Mouse (Mus musculus): ENCODE results near the gene Zmynd12. TPM values are rescaled to one million over a fixed set of nuclear protein-coding genes. Genes with fewer than 3 reads are reported as not detected.

Gene Zmynd12
- polyA plus RNA-seq, 1 experiment from 2014 or later, result 0.09 TPM

DNA sequence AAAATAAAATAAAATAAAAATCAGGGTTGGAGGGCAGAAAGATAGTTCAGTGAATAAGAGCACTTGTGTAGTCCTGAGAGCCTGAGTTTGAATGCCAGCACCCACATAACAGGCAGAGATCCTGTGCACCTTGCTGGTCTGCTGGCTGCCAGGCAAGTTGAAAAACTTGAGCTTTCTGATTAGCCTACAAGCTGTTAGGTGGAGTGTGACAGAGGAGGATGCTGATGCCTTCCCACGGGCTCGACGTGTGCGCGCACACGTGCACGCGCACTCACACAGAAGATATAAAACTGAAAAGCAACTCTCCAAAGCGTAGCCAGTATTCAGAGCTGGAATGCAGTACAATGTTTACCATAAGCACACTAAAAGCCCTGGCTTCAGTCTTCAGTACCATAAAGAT, 49.9 kb downstream of the Zmynd12 start:
- Histone ChIP-seq H3K36me3 (replicated peaks) (no peaks in the 10 kb centered on the region), H3K27me3 (no peaks in the 10 kb centered on the region), H3K9me3 (replicated peaks) (no peaks in the 10 kb centered on the region), H3K4me2 (no peak overlapping the region), H3K4me3 (replicated peaks) (no peak overlapping the region), H3K9ac (no peak overlapping the region), H3K27ac (replicated peaks) (no peak overlapping the region), H3K4me1 (replicated peaks) (no peaks in the 10 kb centered on the region)
- ATAC-seq (ENCODE audit: insufficient read depth), result no peak
- 77% methylated on average over 9 of the region's 9 CpGs for WGBS (ENCODE audit: insufficient replicate concordance)

DNA sequence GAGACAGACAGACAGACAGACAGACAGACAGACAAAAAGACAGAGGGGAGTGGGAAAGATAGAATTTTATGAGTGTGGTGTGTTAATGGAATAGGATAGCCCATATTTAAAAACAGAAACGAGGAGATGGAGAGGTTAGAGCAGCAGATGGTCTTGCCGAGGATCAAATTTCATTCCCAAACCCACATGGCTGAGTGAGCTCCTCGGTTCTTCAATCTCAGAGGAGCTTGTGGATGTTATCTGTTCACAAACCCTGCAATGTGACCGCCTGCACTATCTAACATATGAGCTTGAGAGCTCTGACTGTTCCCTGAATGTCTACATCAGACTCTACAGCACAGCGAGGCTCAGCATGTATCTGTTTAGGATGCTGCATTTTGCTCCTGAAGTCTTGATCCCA, 50.5 kb downstream of the Zmynd12 start:
- Histone ChIP-seq H3K36me3 (replicated peaks) (no peaks in the 10 kb centered on the region), H3K4me1 (replicated peaks) (no peaks in the 10 kb centered on the region), H3K27me3 (no peaks in the 10 kb centered on the region), H3K27ac (replicated peaks) (no peak overlapping the region), H3K4me3 (replicated peaks) (no peak overlapping the region), H3K4me2 (no peak overlapping the region), H3K9me3 (replicated peaks) (no peaks in the 10 kb centered on the region), H3K9ac (no peak overlapping the region)
- ATAC-seq (ENCODE audit: insufficient read depth), result no peak
- 40% methylated on average over 5 of the region's 5 CpGs for WGBS (ENCODE audit: insufficient replicate concordance)

DNA sequence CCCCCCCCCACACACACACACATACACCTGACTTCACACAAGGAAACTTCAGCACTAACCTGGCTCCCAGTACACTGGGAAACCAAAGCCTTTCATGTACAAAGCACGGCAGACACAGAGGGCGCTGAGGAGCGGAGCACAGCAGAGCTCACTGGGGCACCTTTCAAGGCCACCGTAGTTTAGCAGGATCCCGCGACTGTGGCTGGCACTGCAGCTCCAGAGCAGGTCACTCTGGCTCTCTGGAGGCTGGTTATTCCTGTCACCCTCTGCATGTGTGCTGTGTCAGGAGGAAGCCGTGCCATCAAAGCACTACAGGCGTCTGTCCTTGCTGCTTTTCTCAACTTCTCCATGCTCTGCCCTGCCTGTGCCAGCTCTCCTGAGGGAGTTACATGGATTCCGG, 60.4 kb downstream of the Zmynd12 start:
- 46% methylated on average over 9 of the region's 9 CpGs for WGBS (ENCODE audit: insufficient replicate concordance)
- ATAC-seq (ENCODE audit: insufficient read depth), result no peak

DNA sequence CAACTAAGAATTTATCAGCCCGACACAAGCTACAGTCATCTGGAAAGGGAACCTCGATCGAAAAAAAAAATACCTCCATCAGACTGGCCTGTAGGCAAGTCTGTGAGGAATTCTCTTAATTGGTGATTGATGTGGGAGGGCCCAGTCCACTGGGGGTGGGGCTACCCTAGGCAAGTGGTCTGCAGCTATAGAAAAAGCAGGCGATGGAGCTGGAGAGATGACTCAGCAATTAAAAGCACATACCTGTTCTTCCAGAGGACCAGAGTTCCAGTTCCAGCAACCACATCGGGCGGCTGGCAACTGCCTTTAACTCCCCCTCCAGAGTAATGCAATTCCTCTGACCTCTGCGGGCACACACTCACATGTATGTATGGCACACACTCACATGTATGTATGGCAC, 62.3 kb downstream of the Zmynd12 start:
- no peak overlapping the region for H3K4me2 ChIP-seq
- H3K27me3 ChIP-seq, result peaks cover 9% of the 10 kb centered on the region; the same call in 1 of the 2 replicates
- WGBS (ENCODE audit: insufficient replicate concordance), result 59% methylated on average over 7 of the region's 7 CpGs
- no peaks in the 10 kb centered on the region for H3K4me1 ChIP-seq (replicated peaks)
- no peaks in the 10 kb centered on the region for H3K9me3 ChIP-seq (replicated peaks)
- no peaks in the 10 kb centered on the region for H3K36me3 ChIP-seq (replicated peaks)
- ATAC-seq (ENCODE audit: insufficient read depth), result no peak
- no peak overlapping the region for H3K4me3 ChIP-seq (replicated peaks)
- no peak overlapping the region for H3K9ac ChIP-seq
- no peak overlapping the region for H3K27ac ChIP-seq (replicated peaks)

More for the DNA sequence above, 60.4 kb downstream of the Zmynd12 start:
- Histone ChIP-seq H3K36me3 (replicated peaks) (no peaks in the 10 kb centered on the region), H3K4me3 (replicated peaks) (no peak overlapping the region), H3K27me3 (peaks cover 9% of the 10 kb centered on the region; the same call in 1 of the 2 replicates), H3K9ac (no peak overlapping the region), H3K27ac (replicated peaks) (no peak overlapping the region), H3K4me2 (no peak overlapping the region), H3K4me1 (replicated peaks) (no peaks in the 10 kb centered on the region), H3K9me3 (replicated peaks) (no peaks in the 10 kb centered on the region)

DNA sequence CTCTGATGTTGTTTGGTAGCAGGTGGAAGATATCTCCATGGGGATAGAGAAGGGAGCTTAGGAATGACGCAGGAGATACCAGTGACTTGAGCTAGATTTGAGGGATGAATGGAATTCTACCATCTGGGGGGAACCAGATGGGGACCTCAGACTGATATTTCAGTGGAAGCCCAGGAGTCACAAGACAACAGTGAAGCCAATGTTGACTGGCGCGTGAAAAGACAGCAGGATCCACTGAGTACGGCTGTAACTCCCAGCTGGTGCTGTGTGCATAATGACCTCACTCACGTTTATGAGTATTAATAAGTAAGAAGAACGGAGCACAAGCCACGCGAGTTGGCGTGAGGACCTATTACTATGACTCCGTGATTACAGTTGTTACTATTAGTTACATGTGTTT, 67.1 kb downstream of the Zmynd12 start:
- Histone ChIP-seq H3K27me3 (peaks cover 43% of the 10 kb centered on the region), H3K27ac (replicated peaks) (no peak overlapping the region), H3K4me3 (replicated peaks) (no peak overlapping the region), H3K36me3 (replicated peaks) (no peaks in the 10 kb centered on the region), H3K4me1 (replicated peaks) (no peaks in the 10 kb centered on the region), H3K9ac (no peak overlapping the region), H3K4me2 (no peak overlapping the region), H3K9me3 (replicated peaks) (no peaks in the 10 kb centered on the region)
- ATAC-seq (ENCODE audit: insufficient read depth), result no peak
- WGBS (ENCODE audit: insufficient replicate concordance), result 73% methylated on average over 10 of the region's 10 CpGs

DNA sequence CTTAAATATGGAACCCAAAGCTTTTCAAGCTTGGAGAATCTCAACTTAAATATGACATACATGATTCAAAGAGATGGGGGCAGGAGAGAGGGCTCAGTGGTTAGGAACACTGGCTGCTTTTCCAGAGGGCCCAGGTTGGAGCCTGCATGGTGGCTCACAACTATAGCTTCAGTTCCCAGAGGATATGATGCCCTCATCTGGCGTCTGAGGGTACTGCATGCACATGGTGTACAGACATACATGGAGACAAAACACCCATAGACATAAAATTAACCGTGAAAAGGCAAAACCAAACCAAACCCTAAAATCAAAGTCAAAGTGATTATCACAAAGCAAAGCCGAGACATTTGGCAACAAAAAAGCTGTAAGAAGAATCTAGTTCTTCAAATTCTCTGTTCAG, 68.2 kb downstream of the Zmynd12 start:
- Histone ChIP-seq H3K9ac (no peak overlapping the region), H3K27me3 (peaks cover 50% of the 10 kb centered on the region)
- WGBS (ENCODE audit: insufficient replicate concordance), result 48% methylated on average over 3 of the region's 3 CpGs

DNA sequence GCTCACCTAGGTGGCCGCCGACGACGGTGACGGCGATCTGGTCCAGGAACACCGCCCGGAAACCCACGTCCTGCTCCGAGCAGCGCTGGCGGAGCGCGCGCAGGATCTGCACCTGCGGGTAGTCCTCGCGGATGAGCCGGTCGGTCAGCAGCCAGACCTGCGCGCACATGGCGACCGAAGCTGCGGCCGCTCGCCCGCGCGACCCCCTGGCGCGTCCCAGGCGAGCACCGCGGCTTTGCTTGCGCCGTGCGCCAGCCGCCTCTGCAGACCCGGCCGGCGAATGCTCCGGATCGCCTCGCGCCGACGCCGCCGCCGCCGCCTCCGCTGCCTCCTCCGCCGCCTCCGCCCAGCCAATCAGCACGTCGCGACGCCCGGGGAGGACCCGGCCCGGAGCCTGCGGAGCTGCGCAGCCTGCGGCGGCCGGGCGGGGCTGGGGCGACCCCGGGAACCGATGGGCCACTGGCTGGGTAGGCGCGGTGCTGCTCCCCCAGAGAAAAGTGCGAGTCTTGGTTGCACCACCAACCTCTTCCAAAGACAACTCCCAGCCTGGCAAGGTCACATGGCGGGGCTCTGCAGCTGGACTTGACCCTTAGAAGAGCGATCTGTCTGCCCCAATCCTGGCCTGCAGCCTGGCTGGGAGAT, 69.8 kb downstream of the Zmynd12 start, which contains the start of gene Rimkla:
Gene Rimkla (minus strand): TSS at position 338 of the 642 bp plus-strand sequence.
- Histone ChIP-seq H3K9ac (no peak within 1 kb of the TSS), H3K27me3 (peaks cover 51% of the 10 kb centered on the region)

More for the DNA sequence above, 68.2 kb downstream of the Zmynd12 start:
- no peak for ATAC-seq (ENCODE audit: insufficient read depth)
- no peak overlapping the region for H3K4me3 ChIP-seq (replicated peaks)
- H3K4me1 ChIP-seq (replicated peaks), result no peaks in the 10 kb centered on the region
- H3K27ac ChIP-seq (replicated peaks), result no peak overlapping the region
- no peak overlapping the region for H3K4me2 ChIP-seq
- no peaks in the 10 kb centered on the region for H3K9me3 ChIP-seq (replicated peaks)
- H3K36me3 ChIP-seq (replicated peaks), result no peaks in the 10 kb centered on the region

DNA sequence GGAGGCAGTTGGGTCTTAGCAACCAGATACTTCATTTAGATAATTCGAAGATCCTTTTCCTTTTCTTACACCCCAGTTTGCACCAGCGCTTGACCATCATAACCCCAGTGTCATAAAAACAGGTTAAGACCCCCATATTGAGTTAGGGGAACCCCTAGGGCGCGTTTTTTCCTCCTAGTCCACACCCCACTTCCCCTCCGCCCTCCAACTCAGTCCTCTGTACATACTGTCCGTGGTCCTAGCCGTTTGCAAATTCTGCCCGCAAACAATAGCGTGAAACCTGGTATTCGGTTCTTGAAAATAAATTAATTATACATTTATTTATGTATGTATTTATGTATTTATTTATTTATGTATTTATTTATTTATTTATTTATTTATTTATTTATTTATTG, 70.3 kb downstream of the Zmynd12 start:
- WGBS (ENCODE audit: insufficient replicate concordance), result 25% methylated on average over 10 of the region's 10 CpGs
- peaks cover 51% of the 10 kb centered on the region for H3K27me3 ChIP-seq
- H3K4me2 ChIP-seq, result peak overlapping the region; percentile 68
- H3K36me3 ChIP-seq (replicated peaks), result no peaks in the 10 kb centered on the region
- no peaks in the 10 kb centered on the region for H3K4me1 ChIP-seq (replicated peaks)
- ATAC-seq (ENCODE audit: insufficient read depth), result no peak
- H3K27ac ChIP-seq (replicated peaks), result no peak overlapping the region
- no peaks in the 10 kb centered on the region for H3K9me3 ChIP-seq (replicated peaks)
- no peak overlapping the region for H3K9ac ChIP-seq
- H3K4me3 ChIP-seq (replicated peaks), result peak overlapping the region; percentile 44; the same call in 1 of the 2 replicates

More for the DNA sequence above, 69.8 kb downstream of the Zmynd12 start, which contains the start of gene Rimkla:
- H3K4me1 ChIP-seq (replicated peaks), result no peaks in the 10 kb centered on the region
- WGBS (ENCODE audit: insufficient replicate concordance), result under 1% methylated on average over 77 of the region's 77 CpGs
- no peaks in the 10 kb centered on the region for H3K36me3 ChIP-seq (replicated peaks)
- H3K9me3 ChIP-seq (replicated peaks), result no peaks in the 10 kb centered on the region
- H3K4me2 ChIP-seq, result peak within 1 kb of the TSS; percentile 68
- H3K4me3 ChIP-seq (replicated peaks), result peak within 1 kb of the TSS; percentile 44
- ATAC-seq (ENCODE audit: insufficient read depth), result no peak
- no peak within 1 kb of the TSS for H3K27ac ChIP-seq (replicated peaks)

DNA sequence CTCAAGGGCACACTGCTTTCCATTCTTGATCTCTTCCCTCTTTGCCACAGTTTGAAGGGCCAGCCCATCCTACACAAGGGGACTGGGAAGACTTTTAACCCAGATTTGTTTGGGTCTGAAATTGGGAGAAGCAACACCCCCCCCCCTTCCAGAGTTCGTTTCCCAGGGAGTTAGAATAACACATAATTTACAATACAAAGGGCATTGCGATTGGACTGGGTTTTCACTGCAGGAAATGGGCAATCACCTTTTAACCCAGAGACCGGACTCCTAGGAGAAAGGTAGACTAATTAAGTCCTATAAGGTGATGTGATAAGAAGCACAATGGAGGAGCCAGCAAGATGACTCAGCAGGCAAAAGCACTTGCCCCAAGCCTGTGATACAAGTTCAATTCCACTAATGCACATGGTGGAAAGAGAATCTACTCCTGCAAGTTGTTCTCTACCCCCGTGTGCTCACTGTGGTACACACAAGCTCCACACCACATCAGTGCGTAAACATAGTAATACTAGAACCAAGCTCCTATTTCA, 75.8 kb downstream of the Zmynd12 start:
- H3K4me2 ChIP-seq, result no peak overlapping the region
- no peak overlapping the region for H3K27ac ChIP-seq (replicated peaks)
- H3K4me3 ChIP-seq (replicated peaks), result no peak overlapping the region
- ATAC-seq (ENCODE audit: insufficient read depth), result no peak
- no peaks in the 10 kb centered on the region for H3K36me3 ChIP-seq (replicated peaks)
- no peaks in the 10 kb centered on the region for H3K9me3 ChIP-seq (replicated peaks)
- 51% methylated on average over 5 of the region's 5 CpGs for WGBS (ENCODE audit: insufficient replicate concordance)
- H3K4me1 ChIP-seq (replicated peaks), result no peaks in the 10 kb centered on the region
- H3K27me3 ChIP-seq, result peaks cover 22% of the 10 kb centered on the region
- no peak overlapping the region for H3K9ac ChIP-seq

DNA sequence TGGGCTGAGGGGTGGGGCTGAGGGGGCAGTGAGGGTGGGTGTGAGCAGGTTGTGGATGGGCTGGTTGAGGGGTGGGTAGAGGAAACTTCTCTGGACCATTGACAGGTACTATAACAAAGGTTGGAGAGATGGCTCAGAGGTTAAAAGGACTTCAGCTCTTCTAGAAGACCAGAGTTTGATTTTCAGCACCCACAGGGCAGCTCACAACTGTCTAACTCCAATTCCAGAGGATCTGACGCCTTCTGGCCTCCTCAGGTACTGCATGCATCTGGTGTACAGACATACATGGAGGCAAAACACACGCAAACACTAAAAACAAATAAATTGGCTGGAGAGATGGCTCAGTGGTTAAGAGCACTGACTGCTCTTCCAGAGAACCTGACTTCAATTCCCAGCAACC, 89.0 kb downstream of the Zmynd12 start:
- Histone ChIP-seq H3K9ac (no peak overlapping the region), H3K27me3 (no peaks in the 10 kb centered on the region), H3K4me1 (replicated peaks) (no peaks in the 10 kb centered on the region), H3K4me2 (no peak overlapping the region), H3K9me3 (replicated peaks) (no peaks in the 10 kb centered on the region), H3K27ac (replicated peaks) (no peak overlapping the region), H3K4me3 (replicated peaks) (no peak overlapping the region), H3K36me3 (replicated peaks) (no peaks in the 10 kb centered on the region)
- 47% methylated on average over 2 of the region's 2 CpGs for WGBS (ENCODE audit: insufficient replicate concordance)
- no peak for ATAC-seq (ENCODE audit: insufficient read depth)

DNA sequence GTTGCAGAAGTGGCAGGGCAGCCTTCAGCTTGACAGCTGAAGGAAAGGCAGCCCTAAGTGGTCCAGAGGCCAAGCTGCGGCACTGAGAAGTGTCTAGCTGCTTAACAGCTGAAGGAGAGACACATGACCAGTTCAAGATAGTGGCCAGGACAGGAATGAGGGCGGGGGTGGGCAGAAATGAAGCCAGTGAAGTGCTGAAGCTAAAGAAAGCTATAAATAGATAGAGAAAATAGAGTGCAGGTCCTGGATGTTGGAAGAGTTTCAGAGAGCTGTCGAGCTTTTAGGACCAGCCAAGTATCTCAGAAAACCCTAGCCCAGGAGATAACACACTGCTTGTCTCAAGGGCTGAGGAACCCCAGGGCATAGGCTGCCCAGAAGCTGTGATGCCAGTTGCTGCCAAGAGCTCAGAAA, 90.1 kb downstream of the Zmynd12 start:
- Histone ChIP-seq H3K9me3 (replicated peaks) (no peaks in the 10 kb centered on the region), H3K27ac (replicated peaks) (no peak overlapping the region), H3K4me2 (no peak overlapping the region), H3K4me1 (replicated peaks) (no peaks in the 10 kb centered on the region), H3K9ac (no peak overlapping the region), H3K27me3 (no peaks in the 10 kb centered on the region), H3K36me3 (replicated peaks) (no peaks in the 10 kb centered on the region), H3K4me3 (replicated peaks) (no peak overlapping the region)
- 44% methylated on average over 3 of the region's 3 CpGs for WGBS (ENCODE audit: insufficient replicate concordance)
- ATAC-seq (ENCODE audit: insufficient read depth), result no peak

Measured in liver, embryonic 15.5 days (tissue).